Mouse (Mus musculus) spleen, postnatal 10 days (tissue): ENCODE measurements around the gene Nfyb.

Experiments used
- DNase-seq, 2 experiments: peaks; one replicate each; pipeline ENCODE4 v3.0.0; 2021 to 2022; ENCODE audit warnings: low spot score in 2 of 2

The Nfyb gene

DNA sequence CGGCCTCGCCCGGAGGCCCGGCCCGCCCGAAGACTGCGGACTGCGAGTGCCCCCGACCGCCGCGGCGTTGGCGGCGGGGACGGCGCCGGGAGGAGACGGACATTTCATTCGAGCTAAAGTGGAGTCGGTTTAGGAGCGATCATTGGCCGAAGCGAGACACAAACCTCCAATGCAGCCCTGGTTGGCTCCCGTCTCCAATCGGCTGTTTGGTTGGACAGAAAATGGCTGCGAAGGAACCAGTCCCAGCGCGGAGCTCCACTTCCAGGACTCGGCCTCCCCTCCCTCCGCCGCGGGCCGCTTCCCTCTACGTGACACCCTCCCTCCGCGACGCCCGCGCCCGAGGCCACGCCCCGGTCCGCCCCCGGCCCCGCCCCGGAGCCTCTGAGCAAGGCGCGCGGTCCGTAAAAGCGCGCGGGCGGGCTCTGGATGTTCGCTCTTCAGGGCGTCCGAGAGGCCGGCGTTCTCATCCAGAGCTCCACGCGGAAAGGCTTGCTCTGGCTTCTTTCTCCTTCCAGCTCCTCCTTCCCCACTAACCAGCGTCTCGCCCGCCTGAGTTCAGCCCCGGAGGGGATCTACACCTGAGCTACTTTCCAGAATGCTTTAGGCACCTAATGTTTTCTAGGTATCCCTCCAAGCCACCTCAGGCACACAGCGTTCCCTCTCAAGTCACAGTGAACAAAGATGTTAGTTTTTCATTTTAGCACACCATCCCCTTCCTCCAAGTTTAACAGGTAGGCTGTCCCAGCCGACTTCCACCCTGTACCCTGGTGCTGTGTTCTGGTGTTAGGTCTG lies at the start of gene Nfyb:
Nfyb (minus strand) TSS at position 305 of the 792 bp plus-strand sequence.
- peak; percentile 95 to 98 for DNase-seq

DNA sequence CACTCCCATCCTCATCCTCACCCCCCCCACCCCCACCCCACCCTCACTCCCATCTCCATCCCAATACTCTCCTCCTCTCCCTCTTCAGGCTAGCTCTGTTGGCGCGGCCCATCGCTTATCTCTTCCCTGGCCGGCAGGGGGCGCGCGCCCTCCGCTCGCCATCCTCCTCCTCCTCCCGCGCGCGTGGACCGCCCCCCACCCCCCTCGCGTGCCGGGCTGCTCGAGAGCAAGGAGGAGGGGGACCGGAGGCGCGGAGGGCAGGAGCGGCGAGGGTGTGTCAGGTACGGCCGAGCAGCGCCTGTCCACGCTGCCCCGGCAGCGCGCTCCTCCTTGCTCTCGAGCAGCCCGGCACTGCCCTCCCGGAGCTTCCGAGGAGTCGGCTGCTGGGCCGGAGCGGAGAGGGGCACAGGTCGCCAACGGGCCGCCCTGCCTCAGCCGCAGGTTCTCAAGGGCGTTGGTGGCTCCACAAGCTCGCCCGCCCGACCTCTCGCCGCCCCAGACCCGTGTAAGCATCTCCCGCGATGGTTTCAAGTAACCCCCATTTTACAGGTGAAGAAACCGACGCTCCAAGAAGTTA lies 48.0 kb upstream of the Nfyb start:
- DNase-seq, result peak; percentile 73 to 85

DNA sequence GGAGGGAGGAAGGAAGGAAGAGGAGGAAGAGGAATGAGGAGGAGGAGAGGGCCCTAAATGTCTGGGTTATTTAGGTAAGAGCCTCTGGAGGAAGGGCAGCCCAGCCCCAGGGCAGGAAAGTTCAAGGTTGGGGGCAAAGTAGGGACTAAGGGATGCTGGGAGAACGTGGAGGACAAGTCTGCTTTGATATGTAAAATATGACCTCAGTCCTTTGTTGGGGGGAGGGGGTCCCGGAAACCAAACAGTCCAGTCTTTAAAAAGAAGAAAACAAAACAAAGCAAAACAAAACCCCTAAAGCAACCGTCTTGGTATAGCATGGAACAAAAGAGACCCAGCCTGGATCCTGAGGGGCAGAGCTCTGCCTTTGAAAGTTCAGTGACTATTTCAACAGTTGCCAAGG lies 45.4 kb upstream of the Nfyb start:
- DNase-seq, result no peak

- DNase-seq, result no peak
Measured at GRCm38 (mm10) chr10:82808891-82809290, 44.9 kb upstream of the Nfyb start.

GRCm38 (mm10) chr10:82808155-82808554 lies 44.2 kb upstream of the Nfyb start:
- no peak for DNase-seq

DNA sequence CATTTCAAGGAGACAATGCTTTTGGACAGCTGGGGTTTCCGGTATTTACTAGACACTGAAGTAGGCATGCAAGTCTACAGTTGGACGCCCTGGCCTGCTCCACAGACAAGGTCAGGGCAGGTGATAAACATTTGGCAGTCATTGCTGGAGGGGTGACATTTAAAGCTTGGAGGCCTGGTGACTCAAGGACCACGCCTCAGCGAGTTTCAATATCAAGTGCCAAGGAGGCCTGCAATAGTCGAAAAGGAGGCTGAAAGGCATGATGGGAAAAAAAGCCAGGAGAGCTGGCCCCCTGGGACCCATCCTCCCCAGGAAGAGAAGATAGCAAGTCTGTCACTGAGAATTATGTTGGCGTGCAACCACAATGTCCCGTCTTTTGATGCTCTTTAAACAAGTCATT lies 43.3 kb upstream of the Nfyb start:
- DNase-seq, result no peak

DNA sequence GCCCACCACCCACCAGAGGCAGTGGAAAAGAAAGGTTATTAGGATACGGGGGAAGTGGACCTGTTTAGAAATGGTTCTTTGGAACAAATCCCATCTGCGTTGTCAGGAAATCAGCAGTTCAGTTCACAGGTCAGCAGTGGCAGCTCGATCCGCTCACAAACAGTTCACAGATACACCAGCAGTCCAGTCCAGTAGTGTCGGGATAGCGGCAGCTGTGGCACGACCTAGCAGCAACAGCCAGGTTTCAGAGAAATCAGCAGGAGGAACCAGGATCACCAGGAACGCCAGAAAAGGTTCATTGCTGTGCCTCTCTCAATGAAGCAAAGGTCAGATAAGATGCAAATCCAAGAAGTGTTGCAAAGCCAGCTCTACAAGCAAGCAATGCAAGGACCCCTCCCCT lies 42.5 kb upstream of the Nfyb start:
- no peak for DNase-seq

DNA sequence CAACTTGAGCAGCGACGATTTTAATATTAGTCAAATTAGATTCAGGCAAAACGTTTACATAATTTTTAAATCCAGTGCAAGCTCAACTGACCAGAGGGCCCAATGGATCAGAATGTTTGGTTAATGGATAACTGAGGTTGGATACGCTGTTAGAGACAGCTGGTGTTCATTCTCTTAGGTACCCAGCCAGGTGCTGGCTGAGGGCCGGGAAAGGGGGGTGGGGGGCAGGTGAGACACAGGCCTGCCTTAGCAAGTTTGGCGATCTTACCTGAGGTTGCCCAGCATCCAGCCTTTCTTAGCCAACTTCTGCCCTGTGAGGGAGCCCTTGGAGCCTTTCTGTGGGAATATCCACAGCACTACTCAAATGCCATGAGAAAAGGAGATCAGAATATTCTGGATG lies 41.2 kb upstream of the Nfyb start:
- DNase-seq, result no peak

DNA sequence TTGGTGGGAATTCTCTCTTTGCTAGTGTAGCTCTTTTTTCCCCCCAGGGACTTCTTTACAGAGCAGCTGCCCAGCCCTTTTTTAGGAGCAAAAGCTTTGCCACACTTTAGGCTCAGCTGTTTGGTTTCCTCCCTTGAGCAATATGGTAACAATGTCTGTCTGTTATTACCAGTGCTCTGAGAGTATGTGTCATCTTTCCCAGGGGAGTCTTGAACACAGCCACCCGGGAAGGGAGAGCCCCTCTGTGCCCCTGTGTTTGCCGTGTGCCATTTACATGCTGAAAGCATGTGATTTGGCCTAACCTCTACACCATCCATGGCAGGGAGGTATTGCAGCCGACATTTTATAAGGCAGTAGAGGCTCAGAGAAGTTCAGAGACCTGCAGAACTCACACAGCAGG lies 40.5 kb upstream of the Nfyb start:
- DNase-seq, result no peak

- DNase-seq, result no peak
Measured at GRCm38 (mm10) chr10:82800094-82800493, 36.1 kb upstream of the Nfyb start.

DNA sequence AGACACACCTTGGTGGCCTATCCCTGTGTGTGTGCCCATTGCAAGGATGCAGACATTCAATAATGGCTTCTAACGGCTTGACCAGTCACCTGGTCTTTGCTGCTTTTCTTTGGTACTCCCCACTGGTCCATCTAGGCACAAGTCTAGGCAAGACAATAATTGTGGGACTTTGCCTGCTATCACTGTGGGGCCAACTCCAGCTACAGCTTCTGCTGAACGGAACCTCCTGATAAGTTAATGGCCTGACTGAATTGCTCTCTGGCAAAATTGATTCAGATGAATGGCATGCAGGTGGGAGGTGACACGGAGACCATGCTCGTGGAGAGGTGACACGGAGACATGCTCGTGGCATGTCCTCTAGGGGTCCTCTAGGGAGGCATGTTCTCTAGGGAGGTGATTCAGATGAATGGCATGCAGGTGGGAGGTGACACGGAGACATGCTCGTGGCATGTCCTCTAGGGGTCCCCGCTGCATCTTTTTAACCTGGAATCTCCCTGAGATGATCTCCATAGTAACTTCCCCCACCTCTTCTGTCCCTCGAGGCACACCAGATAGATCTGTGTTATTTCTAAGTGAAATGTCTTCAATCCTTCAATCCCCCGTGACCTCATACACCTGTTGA lies 34.5 kb upstream of the Nfyb start:
- DNase-seq, result no peak

DNA sequence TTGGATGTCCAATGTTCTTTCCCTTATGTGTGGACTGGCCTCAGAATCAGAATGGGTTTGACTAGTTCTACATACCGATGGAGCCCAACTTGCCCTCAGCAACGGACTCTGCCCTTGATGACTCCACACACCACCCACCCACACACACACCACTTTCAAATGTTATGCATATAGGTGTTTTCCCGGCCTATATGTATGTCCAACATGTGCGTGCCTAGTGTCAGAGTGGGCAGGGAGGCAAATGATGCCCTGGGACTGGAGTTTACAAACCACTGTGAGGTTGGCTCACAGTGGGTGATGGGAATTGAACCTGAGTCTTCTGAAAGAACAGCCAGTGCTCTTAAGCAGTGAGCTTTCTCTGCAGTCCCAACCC lies 33.2 kb upstream of the Nfyb start:
- no peak for DNase-seq

DNA sequence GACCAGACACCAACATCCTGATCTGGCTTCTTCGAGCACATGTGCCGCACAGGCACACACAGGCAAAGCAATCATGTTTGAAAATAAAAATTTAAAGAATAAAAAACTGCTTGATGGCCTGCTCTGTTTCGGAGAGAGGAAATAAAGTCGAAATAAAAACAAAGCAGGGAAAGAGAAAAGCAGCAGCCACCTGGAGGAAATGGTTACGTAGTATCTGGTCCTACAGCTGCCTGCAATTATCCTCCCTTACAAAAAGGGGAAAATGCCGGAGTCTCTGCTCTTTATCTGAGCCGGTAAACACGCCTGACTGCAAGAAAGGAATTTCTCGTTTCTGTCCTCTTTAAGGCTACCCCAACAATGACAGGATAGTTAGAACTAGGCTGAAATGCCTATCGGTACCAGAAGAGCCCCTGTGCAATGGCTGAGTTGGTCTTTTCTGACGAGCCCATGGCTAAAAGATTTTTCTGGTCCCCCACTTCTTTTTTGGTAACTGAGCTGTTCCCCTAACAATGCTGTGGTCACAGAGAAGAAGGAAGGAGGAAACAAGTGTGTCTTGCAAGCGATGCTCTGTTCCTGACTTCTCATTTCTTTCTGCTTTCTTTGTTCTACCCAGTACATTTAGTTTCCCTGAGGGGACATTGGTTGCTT lies 32.7 kb upstream of the Nfyb start:
- no peak for DNase-seq

GRCm38 (mm10) chr10:82795767-82796166 lies 31.8 kb upstream of the Nfyb start:
- DNase-seq, result no peak

DNA sequence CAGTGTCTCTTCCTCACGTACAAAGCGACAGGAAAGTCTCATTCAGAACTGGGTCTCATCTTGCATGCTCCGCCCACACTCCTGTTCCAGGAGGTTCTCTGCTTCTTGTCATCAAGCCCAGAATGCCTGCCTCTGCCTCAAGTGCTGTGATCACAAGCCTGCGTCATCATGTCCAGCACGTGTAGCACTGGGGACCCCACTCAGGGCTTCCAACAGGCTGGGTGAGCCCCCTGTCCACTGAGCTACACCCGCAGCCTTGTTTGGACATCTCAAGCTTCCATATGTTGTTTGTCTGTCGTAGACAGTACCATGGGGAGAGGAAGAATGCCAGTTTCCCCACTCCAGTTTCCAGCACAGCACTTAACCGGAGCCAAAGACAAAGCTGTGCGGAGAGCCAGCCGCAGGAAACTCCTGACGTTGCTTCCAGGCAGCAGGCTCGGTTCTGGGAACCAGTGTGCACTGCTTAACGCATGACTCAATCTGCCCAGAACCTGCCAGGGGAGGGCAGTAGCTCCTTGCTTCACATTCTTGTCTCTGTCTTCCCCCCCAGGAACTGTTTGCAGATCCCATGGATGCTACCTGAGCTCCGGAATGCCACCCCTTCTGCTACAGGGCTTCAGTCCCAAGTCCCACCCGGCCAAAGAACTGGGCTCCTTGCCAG lies 31.3 kb upstream of the Nfyb start:
- DNase-seq, result no peak

- DNase-seq, result no peak
Measured at GRCm38 (mm10) chr10:82792311-82792710, 28.4 kb upstream of the Nfyb start.

- no peak for DNase-seq
Measured at GRCm38 (mm10) chr10:82791713-82792112, 27.8 kb upstream of the Nfyb start.

GRCm38 (mm10) chr10:82790504-82790903 lies 26.6 kb upstream of the Nfyb start:
- no peak for DNase-seq

DNA sequence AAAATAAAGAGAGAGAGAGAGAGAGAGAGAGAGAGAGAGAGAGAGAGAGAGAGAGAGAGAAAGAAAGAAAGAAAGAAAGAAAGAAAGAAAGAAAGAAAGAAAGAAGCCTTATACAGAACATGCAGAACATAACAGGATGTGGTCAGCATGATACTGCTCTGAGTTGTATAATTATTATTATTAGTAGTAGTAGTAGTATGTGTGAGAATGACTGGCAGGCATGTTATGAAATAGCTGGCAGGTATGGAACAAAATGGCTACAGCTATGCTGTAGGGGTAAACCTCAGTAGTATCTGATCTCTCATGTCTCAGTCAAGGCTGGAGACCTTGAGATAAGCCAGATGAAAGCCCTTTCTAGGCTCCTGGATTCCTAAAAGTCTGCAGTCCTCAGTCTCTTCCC lies 25.2 kb upstream of the Nfyb start:
- DNase-seq, result no peak

DNA sequence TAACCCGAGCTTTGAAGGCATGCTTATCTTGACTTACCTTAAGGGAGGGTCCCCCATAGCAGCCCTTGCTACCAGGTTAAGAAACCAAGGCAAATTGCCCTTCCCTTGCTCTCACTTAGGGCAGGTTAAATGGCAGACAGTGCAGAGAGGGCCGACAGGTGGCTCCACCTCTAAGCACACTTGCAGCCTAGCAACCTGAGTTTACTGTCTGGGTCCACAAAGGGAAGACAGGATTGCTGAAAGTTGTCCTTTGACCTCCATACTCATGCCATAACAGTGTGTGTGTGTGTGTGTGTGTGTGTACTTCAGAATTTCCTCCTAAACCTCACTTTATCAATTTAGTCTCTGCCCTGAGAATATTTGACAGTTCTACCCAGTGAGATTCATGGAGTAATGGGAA lies 18.5 kb upstream of the Nfyb start:
- DNase-seq, result no peak

DNA sequence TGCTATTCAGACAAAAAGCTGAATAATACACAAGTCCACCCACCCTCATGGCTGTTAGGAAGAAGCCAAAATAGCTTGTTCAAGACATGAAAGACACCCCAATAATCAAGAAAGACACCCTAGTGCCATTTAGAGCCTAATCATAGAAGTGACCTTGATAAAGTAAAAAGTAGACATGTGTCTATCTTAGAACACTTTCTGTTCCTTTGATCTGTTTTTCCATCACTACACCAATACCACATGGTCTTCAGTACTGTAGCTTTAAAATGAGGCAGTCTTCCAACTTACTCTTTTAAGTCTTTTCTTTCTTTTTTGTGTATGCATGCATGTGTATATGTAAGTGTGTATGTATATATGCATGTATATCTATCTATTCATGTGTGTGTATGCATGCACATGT lies 16.9 kb upstream of the Nfyb start:
- no peak for DNase-seq

- no peak for DNase-seq
Measured at GRCm38 (mm10) chr10:82780322-82780721, 16.4 kb upstream of the Nfyb start.
